1 mouse cellular context compared by ENCODE assay signal in the genomic region with DNA sequence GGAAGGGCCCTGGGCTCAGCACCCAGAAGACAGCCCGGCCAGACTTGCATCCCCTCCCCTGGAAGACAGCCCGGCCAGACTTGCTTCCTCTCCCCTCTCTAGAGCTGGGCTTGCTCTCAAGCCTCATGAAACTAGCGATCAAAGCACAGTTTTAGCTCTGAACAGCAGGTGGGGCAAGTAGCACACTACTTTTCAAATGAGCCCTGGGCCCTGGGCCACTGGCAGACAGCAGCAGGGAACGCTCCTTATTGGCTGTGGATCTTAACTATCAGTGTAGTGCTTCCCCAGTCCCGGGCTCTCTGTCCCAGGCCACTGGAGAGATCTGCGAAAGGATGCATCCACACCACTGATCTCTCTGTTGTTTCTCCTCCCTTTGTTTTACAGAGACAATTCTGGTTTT.
TF ChIP-seq lines count a peak whose summit lies in the region.

No protein-coding gene starts in this region.

TF ChIP-seq in CH12.LX, 34 proteins besides CTCF, POLR2A, EP300 and RAD21:
- no peak for TF ChIP-seq MAZ (IDR thresholded peaks at IDR 0.05; ENCODE audit: low read depth, low read length)
- no peak for TF ChIP-seq TBP (conservative IDR thresholded peaks at IDR 0.05; ENCODE audit: low read depth, low read length)
- no peak for TF ChIP-seq MYC (IDR thresholded peaks at IDR 0.05; ENCODE audit: low read depth, low read length)
- no peak for TF ChIP-seq CHD1 (IDR thresholded peaks at IDR 0.05; ENCODE audit: low read depth, low read length)
- TF ChIP-seq MEF2A (IDR thresholded peaks at IDR 0.05; ENCODE audit: borderline replicate concordance, low read depth, low read length) = 0 out of 2 replicates have a peak, but pooled peaks have one; percentile 30
- TF ChIP-seq ZKSCAN1 (IDR thresholded peaks at IDR 0.05; ENCODE audit: borderline replicate concordance, low read depth, low read length) = no peak
- TF ChIP-seq ZC3H11A (IDR thresholded peaks at IDR 0.05; ENCODE audit: low read depth, low read length) = no peak
- TF ChIP-seq NRF1 (IDR thresholded peaks at IDR 0.05; ENCODE audit: low read depth, low read length) = 0 out of 2 replicates have a peak, but pooled peaks have one; percentile 19
- peak; percentile 64 for TF ChIP-seq SMC3 (IDR thresholded peaks at IDR 0.05; ENCODE audit: low read depth, low read length)
- TF ChIP-seq NELFE (IDR thresholded peaks at IDR 0.05; ENCODE audit: low read depth, low read length) = no peak
- TF ChIP-seq SIN3A (IDR thresholded peaks at IDR 0.05; ENCODE audit: low read length) = 0 out of 2 replicates have a peak, but pooled peaks have one; percentile 41
- TF ChIP-seq USF1 (IDR thresholded peaks at IDR 0.05; ENCODE audit: low read depth, low read length) = no peak
- no peak for TF ChIP-seq UBTF (IDR thresholded peaks at IDR 0.05; ENCODE audit: low read depth, low read length)
